Comparison of ENCODE assay signal across 17 mouse cellular contexts in the genomic region with DNA sequence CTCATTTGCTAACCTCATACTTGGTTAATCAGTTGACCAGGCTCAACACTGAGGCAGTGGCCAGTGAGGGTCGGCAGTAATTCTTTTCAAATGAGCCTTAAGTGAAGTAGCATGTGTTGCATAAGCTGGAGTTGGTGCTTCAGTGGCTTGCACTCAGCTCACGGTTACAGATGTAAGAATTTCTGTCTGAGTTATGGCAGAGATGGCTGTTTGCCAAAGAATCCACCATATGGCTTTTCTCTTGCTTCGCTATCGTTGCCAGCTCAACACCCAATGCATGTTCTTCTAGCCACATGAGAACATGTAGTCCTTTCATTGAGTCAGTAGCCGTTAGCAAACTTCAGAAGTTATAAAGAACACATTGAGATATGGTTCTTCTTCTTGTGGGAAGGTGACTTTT.
"Had no signal": no experiment of that assay in that cellular context is flagged by ENCODE, and none has a peak within 500 bp of the region (broad histone marks: within the 10 kb centered on the region; RNA-seq: fewer than 3 reads in every experiment).

No protein-coding gene starts in this region.

- ATAC-seq: liver, postnatal 0 days; midbrain, embryonic 16.5 days had no signal

- H3K4me2 ChIP-seq: kidney, embryonic 15.5 days; limb, embryonic 12.5 days; liver, embryonic 13.5 days; midbrain, embryonic 12.5 days; neural tube, embryonic 13.5 days had no signal

- H3K27me3 ChIP-seq: kidney, embryonic 15.5 days; limb, embryonic 12.5 days; liver, embryonic 13.5 days; megakaryocyte, embryonic 14.5 days; midbrain, embryonic 12.5 days; neural tube, embryonic 13.5 days had no signal

- H3K27ac ChIP-seq: kidney, embryonic 15.5 days; limb, embryonic 12.5 days; liver, embryonic 13.5 days; macrophage; midbrain, embryonic 12.5 days; neural tube, embryonic 13.5 days; stomach, postnatal 0 days had no signal

- DNase-seq: kidney, adult 2 months; kidney, postnatal 14 days; layer of hippocampus, adult 9-11 months; liver; liver, embryonic 13.5 days; liver, postnatal 0 days; lung, postnatal 14 days; right cerebral cortex, postnatal 14 days; thymus, postnatal 4 days had no signal

- H3K36me3 ChIP-seq: kidney, embryonic 15.5 days; limb, embryonic 12.5 days; liver, embryonic 13.5 days; midbrain, embryonic 12.5 days; neural tube, embryonic 13.5 days had no signal

- H3K9ac ChIP-seq: kidney, embryonic 15.5 days; limb, embryonic 12.5 days; liver, embryonic 13.5 days; liver, postnatal 0 days; midbrain, embryonic 12.5 days; neural tube, embryonic 13.5 days had no signal

- H3K9me3 ChIP-seq: kidney, embryonic 15.5 days; limb, embryonic 12.5 days; liver, embryonic 13.5 days; midbrain, embryonic 12.5 days; neural tube, embryonic 13.5 days had no signal

- H3K4me3 ChIP-seq: kidney, embryonic 15.5 days; limb, embryonic 12.5 days; liver, embryonic 13.5 days; midbrain, embryonic 12.5 days; neural tube, embryonic 13.5 days had no signal
